Mouse (Mus musculus) MEL (cell line): ENCODE results near the gene Fgfr2. TPM values are rescaled to one million over a fixed set of nuclear protein-coding genes. Genes with fewer than 3 reads are reported as not detected.

ENCODE experiments used
- DNase-seq: peaks from one replicate; pipeline ENCODE4 v3.0.0; 2011; ENCODE audit warnings: low read depth, low spot score
- H3K27ac ChIP-seq: 2 replicates; pipeline ENCODE4 v1.5.1; 2012; ENCODE audit warnings: low read depth, mild to moderate bottlenecking, control low read depth, low read length, moderate library complexity; ENCODE audit not compliant: control insufficient read depth
- H3K27me3 ChIP-seq, 2 experiments: fragments of 150-350 bp in 1 of 2; sonication (generic) in 1 of 2; 2 replicates each; pipeline ENCODE4 v1.6.1; 2012; ENCODE audit warnings: low read length in 2 of 2, mild to moderate bottlenecking in 2 of 2, improper control_type of control experiment in 1 of 2, moderate library complexity in 1 of 2; ENCODE audit not compliant: insufficient read depth in 2 of 2, control insufficient read depth in 1 of 2
- H3K36me3 ChIP-seq, 2 experiments: 2 replicates each; pipeline ENCODE4 v1.6.1; 2012 to 2014; ENCODE audit warnings: low read length in 2 of 2, improper control_type of control experiment in 1 of 2, inconsistent platforms in 1 of 2, mild to moderate bottlenecking in 1 of 2; ENCODE audit not compliant: insufficient read depth in 2 of 2, control insufficient read depth in 1 of 2
- H3K4me1 ChIP-seq, 2 experiments: fragments of 150-350 bp in 1 of 2; sonication (generic) in 1 of 2; 2 replicates each; pipeline ENCODE4 v1.6.1; 2012; ENCODE audit warnings: low read length in 2 of 2, improper control_type of control experiment in 1 of 2, mild to moderate bottlenecking in 1 of 2; ENCODE audit not compliant: insufficient read depth in 2 of 2, control insufficient read depth in 1 of 2
- H3K4me3 ChIP-seq, 2 experiments: fragments of 150-350 bp in 1 of 2; sonication (generic) in 1 of 2; 2 replicates each; pipeline ENCODE4 v1.5.1; 2012; ENCODE audit warnings: low read depth in 2 of 2, low read length in 2 of 2, mild to moderate bottlenecking in 2 of 2, moderate library complexity in 2 of 2, control low read depth in 1 of 2, improper control_type of control experiment in 1 of 2; ENCODE audit not compliant: control insufficient read depth in 1 of 2, insufficient read depth in 1 of 2
- H3K79me2 ChIP-seq: 2 replicates; pipeline ENCODE4 v1.6.1; 2012; ENCODE audit warnings: mild to moderate bottlenecking, low read length, moderate library complexity; ENCODE audit not compliant: control insufficient read depth, poor library complexity, insufficient read depth
- H3K9ac ChIP-seq: 2 replicates; pipeline ENCODE4 v1.6.1; 2012; ENCODE audit warnings: low read depth, mild to moderate bottlenecking, control low read depth, low read length, moderate library complexity; ENCODE audit not compliant: control insufficient read depth, poor library complexity, severe bottlenecking
- H3K9me3 ChIP-seq: fragments of 150-350 bp; sonication (generic); replicated peaks from 2 replicates; pipeline ENCODE4 v1.6.1; 2012; ENCODE audit warnings: mild to moderate bottlenecking, low read length, improper control_type of control experiment, moderate library complexity; ENCODE audit not compliant: insufficient read depth
- BHLHE40 ChIP-seq: IDR thresholded peaks from 2 replicates; pipeline ENCODE4 v1.6.1; 2012; ENCODE audit warnings: low read depth, mild to moderate bottlenecking, inconsistent platforms, low read length, improper control_type of control experiment, borderline replicate concordance
- CHD2 ChIP-seq: IDR thresholded peaks from 2 replicates; pipeline ENCODE4 v1.6.1; 2011; ENCODE audit warnings: low read length, improper control_type of control experiment
- CTCF ChIP-seq, 3 experiments: IDR thresholded peaks in 2 of 3; conservative IDR thresholded peaks in 1 of 3; 2 replicates each; pipeline ENCODE4 v1.5.1; 2011 to 2012; ENCODE audit warnings: low read length in 3 of 3, low read depth in 2 of 3, mild to moderate bottlenecking in 2 of 3, improper control_type of control experiment in 1 of 3, inconsistent platforms in 1 of 3, mixed read lengths in 1 of 3, moderate library complexity in 1 of 3; ENCODE audit not compliant: control insufficient read depth in 1 of 3, insufficient read depth in 1 of 3, poor library complexity in 1 of 3, severe bottlenecking in 1 of 3
- E2F4 ChIP-seq: IDR thresholded peaks from 2 replicates; pipeline ENCODE4 v1.6.1; 2011; ENCODE audit warnings: low read depth, low read length, improper control_type of control experiment, borderline replicate concordance
- ELF1 ChIP-seq: IDR thresholded peaks from 2 replicates; pipeline ENCODE4 v1.6.1; 2014; ENCODE audit warnings: low read depth, mild to moderate bottlenecking, inconsistent platforms, low read length, improper control_type of control experiment, moderate library complexity
- EP300 ChIP-seq, 2 experiments: IDR thresholded peaks; 2 replicates each; pipeline ENCODE4 v1.6.1; 2011; ENCODE audit warnings: improper control_type of control experiment in 2 of 2, low read length in 2 of 2, low read depth in 1 of 2, mild to moderate bottlenecking in 1 of 2
- ETS1 ChIP-seq: IDR thresholded peaks from 2 replicates; pipeline ENCODE4 v1.6.1; 2012; ENCODE audit warnings: low read depth, mild to moderate bottlenecking, inconsistent platforms, low read length, improper control_type of control experiment, moderate library complexity
- GATA1 ChIP-seq: IDR thresholded peaks from 2 replicates; pipeline ENCODE4 v1.6.1; 2011; ENCODE audit warnings: low read depth, low read length, improper control_type of control experiment
- HCFC1 ChIP-seq: IDR thresholded peaks from 2 replicates; pipeline ENCODE4 v1.6.1; 2012; ENCODE audit warnings: low read depth, mild to moderate bottlenecking, inconsistent platforms, low read length, improper control_type of control experiment, moderate library complexity
- JUND ChIP-seq: IDR thresholded peaks from 2 replicates; pipeline ENCODE4 v1.6.1; 2011; ENCODE audit warnings: low read depth, mild to moderate bottlenecking, improper control_type of control experiment, low read length
- KAT2A ChIP-seq: conservative IDR thresholded peaks from 2 replicates; pipeline ENCODE4 v1.6.1; 2012; ENCODE audit warnings: low read depth, low read length, improper control_type of control experiment, inconsistent platforms
- MAZ ChIP-seq: IDR thresholded peaks from 2 replicates; pipeline ENCODE4 v1.6.1; 2012; ENCODE audit warnings: low read depth, mild to moderate bottlenecking, inconsistent platforms, low read length, improper control_type of control experiment
- MEF2A ChIP-seq: IDR thresholded peaks from 2 replicates; pipeline ENCODE4 v1.6.1; 2014; ENCODE audit warnings: low read depth, mild to moderate bottlenecking, inconsistent platforms, low read length, improper control_type of control experiment; ENCODE audit not compliant: poor library complexity, insufficient replicate concordance, severe bottlenecking; ENCODE audit errors: extremely low read depth
- MXI1 ChIP-seq: IDR thresholded peaks from 2 replicates; pipeline ENCODE4 v1.6.1; 2011; ENCODE audit warnings: mild to moderate bottlenecking, low read depth, low read length, improper control_type of control experiment
- MYB ChIP-seq: IDR thresholded peaks from 2 replicates; pipeline ENCODE4 v1.6.1; 2011; ENCODE audit warnings: mild to moderate bottlenecking, low read depth, low read length, improper control_type of control experiment
- MYC ChIP-seq: IDR thresholded peaks from 2 replicates; pipeline ENCODE4 v1.6.1; 2011; ENCODE audit warnings: low read depth, mild to moderate bottlenecking, low read length, improper control_type of control experiment, moderate library complexity
- POLR2AphosphoS2 ChIP-seq: IDR thresholded peaks from 2 replicates; pipeline ENCODE4 v1.6.1; 2011; ENCODE audit warnings: low read length, improper control_type of control experiment
- POLR2AphosphoS5 ChIP-seq: IDR thresholded peaks from 2 replicates; pipeline ENCODE4 v1.6.1; 2012; ENCODE audit warnings: low read depth, borderline replicate concordance, mild to moderate bottlenecking, inconsistent platforms, low read length, moderate library complexity, mixed read lengths
- RAD21 ChIP-seq: IDR thresholded peaks from 2 replicates; pipeline ENCODE4 v1.6.1; 2011; ENCODE audit warnings: mild to moderate bottlenecking, low read depth, low read length, improper control_type of control experiment
- RCOR1 ChIP-seq: IDR thresholded peaks from 2 replicates; pipeline ENCODE4 v1.6.1; 2012; ENCODE audit warnings: low read depth, mild to moderate bottlenecking, inconsistent platforms, low read length, improper control_type of control experiment
- SIN3A ChIP-seq: IDR thresholded peaks from 2 replicates; pipeline ENCODE4 v1.6.1; 2012; ENCODE audit warnings: low read length, improper control_type of control experiment, inconsistent platforms
- SMC3 ChIP-seq: IDR thresholded peaks from 2 replicates; pipeline ENCODE4 v1.6.1; 2011; ENCODE audit warnings: low read depth, low read length, improper control_type of control experiment
- TAL1 ChIP-seq: IDR thresholded peaks from 2 replicates; pipeline ENCODE4 v1.6.1; 2012; ENCODE audit warnings: mild to moderate bottlenecking, inconsistent platforms, low read length, moderate library complexity, mixed read lengths
- TBP ChIP-seq: IDR thresholded peaks from 2 replicates; pipeline ENCODE4 v1.8.0; 2011; ENCODE audit warnings: low read depth, low read length, improper control_type of control experiment
- TCF12 ChIP-seq: IDR thresholded peaks from 2 replicates; pipeline ENCODE4 v1.6.1; 2014; ENCODE audit warnings: low read depth, mild to moderate bottlenecking, inconsistent platforms, low read length, improper control_type of control experiment, moderate library complexity
- UBTF ChIP-seq: IDR thresholded peaks from 2 replicates; pipeline ENCODE4 v1.6.1; 2012; ENCODE audit warnings: low read depth, mild to moderate bottlenecking, inconsistent platforms, low read length, improper control_type of control experiment, moderate library complexity, borderline replicate concordance; ENCODE audit not compliant: insufficient read depth
- USF1 ChIP-seq: IDR thresholded peaks from 2 replicates; pipeline ENCODE4 v1.6.1; 2014; ENCODE audit warnings: low read depth, mild to moderate bottlenecking, inconsistent platforms, low read length, improper control_type of control experiment, moderate library complexity
- USF2 ChIP-seq, 2 experiments: IDR thresholded peaks; 2 replicates each; pipeline ENCODE4 v1.6.1; 2011 to 2012; ENCODE audit warnings: improper control_type of control experiment in 2 of 2, low read length in 2 of 2, borderline replicate concordance in 1 of 2, inconsistent platforms in 1 of 2, low read depth in 1 of 2, mild to moderate bottlenecking in 1 of 2; ENCODE audit not compliant: insufficient read depth in 1 of 2
- ZC3H11A ChIP-seq: IDR thresholded peaks from 2 replicates; pipeline ENCODE4 v1.6.1; 2012; ENCODE audit warnings: low read depth, mild to moderate bottlenecking, inconsistent platforms, low read length, improper control_type of control experiment
- ZKSCAN1 ChIP-seq: IDR thresholded peaks from 2 replicates; pipeline ENCODE4 v1.6.1; 2012; ENCODE audit warnings: low read depth, mild to moderate bottlenecking, inconsistent platforms, low read length, improper control_type of control experiment, moderate library complexity
- ZMIZ1 ChIP-seq: IDR thresholded peaks from 2 replicates; pipeline ENCODE4 v1.6.1; 2012; ENCODE audit warnings: low read depth, mild to moderate bottlenecking, inconsistent platforms, low read length, improper control_type of control experiment, moderate library complexity
- polyA plus RNA-seq, 2 experiments: library from polyadenylated mRNA; stranded (reverse) in 1 of 2; unstranded in 1 of 2; fragments of >175 nt in 1 of 2; fragments of >200 nt in 1 of 2; gene quantifications; 2 replicates each; pipeline versions ENCODE4 v1.2.1 to v1.2.4; 2012; ENCODE audit warnings: low replicate concordance in 2 of 2, low read depth in 1 of 2; ENCODE audit not compliant: insufficient read length in 2 of 2, insufficient read depth in 1 of 2, missing spikeins in 1 of 2
- total RNA-seq: library from RNA; depleted of rRNA; stranded (reverse); fragments of 300-350 nt; gene quantifications from 2 replicates; pipeline ENCODE4 v1.2.3, GENCODE M21; 2012

Gene Fgfr2
- total and polyA plus RNA-seq, 3 experiments: not detected

DNA sequence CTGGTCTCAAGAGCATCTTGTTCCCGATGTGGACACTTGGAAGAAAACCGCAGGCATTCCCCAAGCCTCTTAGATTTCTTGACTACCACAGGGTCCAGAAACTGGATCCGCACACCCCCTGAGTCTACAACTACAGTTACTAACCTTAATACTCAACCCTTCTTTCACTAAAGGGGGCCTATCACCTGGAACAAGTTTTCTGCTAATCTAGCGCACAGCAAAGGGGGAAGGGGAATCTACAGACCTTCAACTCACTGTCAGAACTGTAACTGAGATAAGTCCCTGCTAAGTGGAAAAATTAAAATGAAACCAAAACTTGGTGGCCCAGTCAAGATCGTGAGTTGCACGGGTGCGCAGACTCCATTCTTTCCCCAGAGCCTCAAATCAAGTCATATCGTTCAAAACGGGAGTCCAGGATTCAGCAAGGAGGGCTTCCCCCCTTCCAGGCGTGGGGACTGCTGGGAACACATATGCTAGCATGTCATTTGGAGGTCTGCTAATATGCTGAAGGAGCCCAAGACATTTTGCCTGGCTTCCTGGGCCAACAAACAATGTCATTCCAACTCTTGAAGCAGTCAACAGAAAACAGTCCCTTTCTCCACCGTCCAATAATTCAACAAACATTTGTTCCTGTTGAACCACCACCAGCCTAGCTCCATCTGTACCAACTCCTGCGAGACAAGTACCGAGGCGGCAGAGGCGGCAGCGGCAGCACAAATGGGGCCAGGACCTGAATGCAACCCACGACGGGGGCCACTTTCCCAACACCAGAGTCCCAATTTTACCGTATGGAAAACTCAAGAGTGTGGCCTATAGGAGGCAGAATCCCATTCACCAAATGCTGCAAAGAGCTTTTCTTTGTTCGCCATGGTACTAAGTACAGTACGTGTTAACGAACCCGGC, 311.2 kb downstream of the Fgfr2 start (continued):
- no peak for TF ChIP-seq RCOR1
- no peak for TF ChIP-seq TCF12
- TF ChIP-seq USF2 (IDR thresholded peaks at IDR 0.05; ENCODE audit: borderline replicate concordance in 1 of 2, insufficient read depth in 1 of 2, low read depth in 1 of 2, low read length in 2 of 2): no peak
- no peak for TF ChIP-seq MEF2A
- TF ChIP-seq TAL1: no peak
- no peak for TF ChIP-seq BHLHE40
- TF ChIP-seq MAZ: no peak
- no peak for TF ChIP-seq ELF1
- TF ChIP-seq POLR2AphosphoS5: no peak
- no peak for TF ChIP-seq JUND

DNA sequence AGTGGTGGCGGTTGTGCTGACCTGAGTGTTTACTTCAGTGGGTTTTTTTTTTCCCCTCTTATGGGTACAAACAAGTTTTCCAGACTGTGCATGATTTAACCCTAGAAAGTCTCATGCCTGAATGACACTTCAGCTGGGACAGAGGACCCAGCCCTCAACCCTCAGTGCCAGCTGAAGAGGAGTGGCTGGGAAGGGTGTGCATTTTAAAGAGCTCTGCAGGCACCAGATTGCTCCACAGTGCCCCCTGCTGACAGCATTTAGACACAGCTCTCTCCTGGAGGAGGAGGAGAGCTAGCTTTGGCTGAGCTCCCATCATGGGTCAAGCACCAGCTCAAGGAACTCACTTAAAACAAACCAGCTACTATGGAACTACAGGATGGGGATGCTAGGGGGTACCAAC, 312.3 kb downstream of the Fgfr2 start:
- H3K4me3 ChIP-seq: peak overlapping the region; percentile 26 to 32; a peak in 2 of 4 replicates
- peak overlapping the region; percentile 21 for H3K9ac ChIP-seq
- peaks cover 0 to 6% of the 10 kb centered on the region in 2 experiments; a peak in 2 of 4 replicates for H3K36me3 ChIP-seq
- DNase-seq: peak; percentile 89
- no peaks in the 10 kb centered on the region for H3K27me3 ChIP-seq
- H3K4me1 ChIP-seq: peaks cover 2 to 7% of the 10 kb centered on the region in 2 experiments
- no peak overlapping the region for H3K27ac ChIP-seq
- H3K79me2 ChIP-seq: peaks cover 44% of the 10 kb centered on the region
- TF ChIP-seq MAZ (no peak), USF1 (no peak), MEF2A (no peak), UBTF (0 out of 2 replicates have a peak, but pooled peaks have one; percentile 70), CHD2 (no peak), TBP (peak; percentile 97), SMC3 (peak; percentile 94), MYB (no peak), POLR2AphosphoS2 (no peak), ZMIZ1 (no peak), USF2 (IDR thresholded peaks at IDR 0.05; ENCODE audit: borderline replicate concordance in 1 of 2, insufficient read depth in 1 of 2, low read depth in 1 of 2, low read length in 2 of 2) (no peak), MXI1 (peak; percentile 55; the same call in 1 of the 2 replicates), HCFC1 (no peak), KAT2A (no peak), MYC (no peak), CTCF (IDR thresholded peaks at IDR 0.05 in 2 of 3, conservative IDR thresholded peaks at IDR 0.05 in 1 of 3; ENCODE audit: control insufficient read depth in 1 of 3, insufficient read depth in 1 of 3, low read depth in 2 of 3, low read length in 3 of 3, poor library complexity in 1 of 3, severe bottlenecking in 1 of 3) (peak; percentile 84 to 91 (median 88)), ETS1 (peak; percentile 56; the same call in 1 of the 2 replicates), SIN3A (peak; percentile 63), TCF12 (0 out of 2 replicates have a peak, but pooled peaks have one; percentile 34), EP300 (IDR thresholded peaks at IDR 0.05; ENCODE audit: low read depth in 1 of 2, low read length in 2 of 2) (no peak; a peak in 1 of 4 replicates), ZKSCAN1 (no peak), GATA1 (no peak), ZC3H11A (peak; percentile 82), RAD21 (peak; percentile 79), E2F4 (no peak)
- no peaks in the 10 kb centered on the region for H3K9me3 ChIP-seq
